Mouse (Mus musculus) G1E (cell line): ENCODE data around the gene 9430038I01Rik.

Source experiments
- CTCF ChIP-seq: IDR thresholded peaks from 2 replicates; pipeline ENCODE4 v1.5.1; 2012; ENCODE audit warnings: low read depth, low read length, inconsistent platforms, mixed read lengths
- GATA1 ChIP-seq: IDR thresholded peaks from 2 replicates; pipeline ENCODE4 v1.6.1; 2012; ENCODE audit warnings: borderline replicate concordance, low read length, inconsistent platforms, mixed read lengths
- POLR2AphosphoS5 ChIP-seq: IDR thresholded peaks from 2 replicates; pipeline ENCODE4 v1.6.1; 2012; ENCODE audit warnings: low read depth, low read length, inconsistent platforms; ENCODE audit not compliant: insufficient replicate concordance
- TAL1 ChIP-seq: conservative IDR thresholded peaks from 2 replicates; pipeline ENCODE4 v1.6.1; 2012; ENCODE audit warnings: low read depth, low read length, inconsistent platforms, mixed read lengths

GRCm38 (mm10) chr7:137371770-137372169 is 38.8 kb downstream of the 9430038I01Rik start:
- TF ChIP-seq CTCF (no peak), POLR2AphosphoS5 (no peak), TAL1 (no peak), GATA1 (no peak)
